Mouse (Mus musculus) layer of hippocampus, adult 2 months (tissue): ENCODE measurements around the gene Micall2. TPM values are rescaled to one million over a fixed set of nuclear protein-coding genes. Genes with fewer than 3 reads are reported as not detected.
"Not testable (repeated sequence)": the region's sequence is repeated elsewhere in the genome, so short reads cannot be mapped to it uniquely, and the experiment has no call there.

Experiments
- DNase-seq, 2 experiments: peaks; one replicate each; pipeline ENCODE4 v3.0.0; 2022; ENCODE audit warnings: low spot score in 2 of 2
- H3K27ac ChIP-seq: fragments of 200-600 bp; 2 replicates; pipeline ENCODE4 v1.8.1; 2022
- H3K4me3 ChIP-seq: fragments of 200-600 bp; 2 replicates; pipeline ENCODE4 v1.8.1; 2022; ENCODE audit warnings: mild to moderate bottlenecking
- CTCF ChIP-seq: fragments of 200-600 bp; conservative IDR thresholded peaks from 2 replicates; pipeline ENCODE4 v1.8.1; 2022; ENCODE audit warnings: antibody characterized with exemption, mild to moderate bottlenecking, moderate library complexity
- long read RNA-seq, 2 experiments: library from polyadenylated mRNA; stranded (forward); transcript quantifications; one replicate each; pipeline ENCODE4 v2.0.0; 2021; ENCODE audit warnings: borderline mapping rate in 2 of 2
- total RNA-seq, 2 experiments: library from RNA; stranded (reverse); gene quantifications; 2 replicates each; pipeline ENCODE4 v1.2.3; 2021

Micall2 gene
- 1 to 10 TPM; 1.4 to 1.6 TPM for total RNA-seq
- long read RNA-seq, experiment 1, partial matches to known transcripts, result 0 of 1 reads
- long read RNA-seq, experiment 1, other reads (novel, unspliced or antisense), result 0 of 1 reads
- long read RNA-seq, experiment 2, result 0 reads

DNA sequence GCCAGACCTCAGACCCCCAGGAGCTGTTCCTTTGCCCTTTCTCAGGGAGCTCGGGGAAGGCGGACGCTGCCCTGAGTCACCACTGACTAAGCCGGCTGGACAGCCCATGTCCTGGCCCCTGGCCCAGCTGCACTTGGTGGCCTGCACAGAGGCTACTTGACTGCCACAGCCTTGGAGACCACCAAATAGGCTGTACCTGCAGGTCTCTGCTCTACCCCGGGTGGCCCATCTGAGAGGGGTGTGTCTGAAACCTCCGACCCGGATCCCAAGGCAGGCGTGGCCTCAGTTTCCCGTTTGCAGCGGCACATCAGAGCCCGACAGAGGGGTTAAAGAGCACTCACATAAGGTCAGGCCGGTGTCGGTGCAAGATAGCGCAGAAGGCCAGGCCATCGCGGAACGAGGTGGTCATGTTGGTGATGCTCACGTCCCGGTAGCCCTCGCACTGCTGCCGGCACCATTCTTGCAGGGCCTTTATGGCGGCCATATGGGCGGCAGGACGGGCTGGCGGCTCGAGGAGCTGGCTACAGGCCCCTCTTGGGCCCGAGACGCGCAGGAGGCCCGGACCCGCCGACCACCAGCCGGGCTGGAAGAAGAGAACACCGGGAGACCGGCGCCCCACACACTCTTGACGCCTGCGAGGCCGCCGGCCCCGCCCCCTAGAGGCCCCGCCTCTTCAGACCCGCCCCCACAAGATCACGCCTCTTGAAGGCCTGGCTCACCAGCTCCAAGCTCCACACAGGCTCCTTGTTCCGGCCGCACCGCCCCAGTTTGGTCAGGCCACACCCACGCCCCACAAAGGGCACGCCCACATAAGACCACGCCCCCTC, at the start of gene Micall2:
Micall2 (minus strand) TSS at position 660 of the 827 bp plus-strand sequence.
- Histone ChIP-seq H3K4me3 (peak within 1 kb of the TSS; percentile 62), H3K27ac (peak within 1 kb of the TSS; percentile 48; the same call in 1 of the 2 replicates)
- TF ChIP-seq CTCF, result no peak
- peak; percentile 75 to 86 for DNase-seq

DNA sequence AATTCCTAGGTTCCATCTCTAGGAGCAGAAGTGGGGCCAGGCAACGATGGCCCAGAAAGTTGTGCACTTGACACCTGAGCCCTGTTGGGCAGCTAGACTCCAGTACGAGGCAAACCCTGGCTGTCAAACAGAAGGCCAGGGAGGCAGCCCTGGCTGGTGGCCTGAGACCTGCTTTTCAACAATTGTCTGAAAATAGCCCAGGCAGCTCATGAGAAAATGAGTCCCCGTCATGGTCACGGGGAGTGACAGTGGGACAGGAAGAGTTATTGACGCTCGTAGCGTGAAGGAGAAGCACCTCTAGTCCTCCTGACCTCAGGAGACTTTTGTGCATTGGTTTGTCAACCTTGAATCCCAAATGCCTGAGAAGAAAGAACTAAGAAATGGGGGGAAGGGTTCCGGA, 45.3 kb upstream of the Micall2 start:
- TF ChIP-seq CTCF, result no peak

DNA sequence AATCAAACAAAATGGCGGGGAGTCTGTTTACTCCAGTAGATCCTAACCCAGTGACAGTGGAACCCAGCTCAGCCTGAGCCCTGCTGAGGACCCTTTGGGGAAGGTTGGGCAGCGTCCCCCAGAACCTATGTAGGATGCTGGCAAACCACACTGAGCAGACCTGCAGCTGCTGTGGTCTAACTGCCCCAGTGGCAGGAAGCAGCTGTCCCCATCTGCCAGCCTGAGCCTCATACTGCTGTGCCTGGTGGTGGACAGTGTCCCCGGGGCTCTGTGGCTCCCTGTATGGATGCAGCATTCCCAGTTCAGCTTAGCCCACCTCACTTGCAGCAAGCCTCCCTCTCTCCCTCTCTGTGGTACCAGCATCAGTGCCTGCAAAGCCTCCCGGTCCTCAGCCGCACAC, 40.8 kb upstream of the Micall2 start:
- no peak for TF ChIP-seq CTCF
- DNase-seq, result no peak
- H3K27ac ChIP-seq, result no peak overlapping the region
- H3K4me3 ChIP-seq, result no peak overlapping the region

More for the DNA sequence above, 45.3 kb upstream of the Micall2 start:
- no peak for DNase-seq
- no peak overlapping the region for H3K4me3 ChIP-seq
- no peak overlapping the region for H3K27ac ChIP-seq

DNA sequence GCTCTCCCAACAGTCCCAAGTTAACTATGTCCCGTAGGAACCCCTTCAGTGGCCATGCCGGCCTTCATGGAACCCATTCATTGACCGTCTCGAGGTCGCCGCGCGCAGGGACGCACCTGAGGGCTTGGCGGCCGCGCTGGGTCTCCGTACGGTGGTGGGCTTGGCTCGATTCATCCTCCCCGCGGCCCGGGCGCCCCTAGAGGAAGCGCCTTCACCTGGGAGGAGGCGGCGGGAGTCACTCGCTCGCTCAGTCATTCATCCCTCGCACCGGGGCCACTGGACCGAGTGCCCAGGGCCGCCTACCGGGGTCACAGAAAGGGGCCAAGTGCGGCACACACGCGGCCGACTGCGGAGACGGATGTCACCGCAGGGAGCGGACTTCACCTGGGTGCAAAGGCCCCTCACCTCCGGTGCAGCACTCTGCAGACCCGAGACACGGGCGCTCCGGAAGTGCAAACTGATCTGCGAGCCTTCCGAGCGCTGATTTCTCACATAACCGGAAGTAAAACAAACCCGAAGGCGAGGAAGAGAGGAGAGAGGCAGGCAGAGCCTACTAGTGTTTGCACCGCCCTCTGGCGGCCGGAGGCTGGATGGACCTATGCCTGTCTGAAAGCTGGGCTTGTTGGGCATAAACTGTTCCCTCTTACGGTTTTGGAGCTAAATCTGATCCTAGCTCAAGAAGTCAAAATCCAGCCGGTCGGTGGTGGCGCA, 39.2 kb upstream of the Micall2 start, which contains the start of gene Ints1:
Ints1 (minus strand) TSS at position 459 of the 711 bp plus-strand sequence.
- peak within 1 kb of the TSS; percentile 90 for H3K4me3 ChIP-seq
- DNase-seq, result peak; percentile 95 to 98
- TF ChIP-seq CTCF, result peak; percentile 97
- H3K27ac ChIP-seq, result peak within 1 kb of the TSS; percentile 87

DNA sequence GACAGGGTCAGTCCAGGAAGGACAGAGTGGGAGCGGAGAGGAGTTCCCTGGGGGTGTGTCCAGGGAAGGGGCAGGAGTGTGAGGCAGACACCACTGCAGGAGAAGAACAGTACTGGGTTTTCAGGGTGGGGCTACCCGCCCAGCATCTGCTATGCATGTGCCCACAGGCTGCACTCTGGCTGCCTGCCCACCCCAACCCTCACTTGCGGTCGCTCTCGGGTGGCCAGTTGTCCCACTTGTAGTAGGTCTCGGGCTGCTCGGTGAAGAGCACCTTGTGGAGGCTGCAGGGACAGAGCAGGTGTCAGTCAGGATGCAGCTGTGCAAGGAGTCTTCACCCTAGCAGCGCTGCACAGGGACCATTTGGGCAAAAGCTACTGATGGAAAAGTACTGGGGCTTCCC, 32.1 kb upstream of the Micall2 start:
- no peak for TF ChIP-seq CTCF
- Histone ChIP-seq H3K4me3 (no peak overlapping the region), H3K27ac (no peak overlapping the region)
- DNase-seq, result no peak

DNA sequence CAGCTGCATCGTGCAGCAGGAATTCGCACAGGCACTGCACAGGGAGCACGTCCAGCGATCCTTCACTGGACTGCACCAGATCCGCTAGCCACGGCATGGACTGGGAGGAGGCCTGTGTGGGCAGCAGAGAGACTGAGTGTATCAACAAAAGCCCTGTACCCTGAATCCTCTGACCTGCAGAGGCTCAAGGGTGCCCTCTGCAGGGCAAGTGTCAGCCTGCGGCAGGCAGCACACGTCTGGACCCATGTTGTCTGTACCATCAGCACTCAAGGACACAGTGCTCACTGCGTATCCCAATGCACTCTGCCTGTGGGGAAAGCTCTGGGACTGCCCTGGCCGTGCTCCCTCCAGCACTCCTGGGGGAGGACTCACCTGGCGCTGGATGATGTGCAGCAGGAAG, 28.2 kb upstream of the Micall2 start:
- TF ChIP-seq CTCF, result peak; percentile 74
- no peak for DNase-seq
- Histone ChIP-seq H3K4me3 (no peak overlapping the region), H3K27ac (no peak overlapping the region)

DNA sequence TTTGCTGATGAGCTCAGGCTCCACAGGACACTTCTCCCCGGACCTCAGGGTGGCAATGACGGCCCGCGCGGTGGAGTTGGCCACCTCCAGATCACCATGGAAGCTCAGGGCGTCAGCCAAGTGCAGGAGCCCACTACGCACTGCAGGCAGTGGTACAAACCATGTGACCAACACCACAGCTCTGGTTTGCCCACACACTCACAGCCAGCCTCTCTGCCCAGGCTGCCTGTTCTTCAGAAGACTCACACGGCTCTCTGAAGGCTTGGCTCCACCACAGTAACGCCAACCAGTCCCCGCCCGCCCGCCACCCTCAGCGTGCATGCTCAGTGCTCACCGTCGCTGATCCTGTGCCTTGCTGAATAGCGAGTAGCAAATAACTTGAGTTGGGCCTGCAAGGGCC, 22.0 kb upstream of the Micall2 start:
- Histone ChIP-seq H3K27ac (peak overlapping the region; percentile 64; the same call in 1 of the 2 replicates), H3K4me3 (no peak overlapping the region)
- DNase-seq, result peak; percentile 55 to 58
- no peak for TF ChIP-seq CTCF

DNA sequence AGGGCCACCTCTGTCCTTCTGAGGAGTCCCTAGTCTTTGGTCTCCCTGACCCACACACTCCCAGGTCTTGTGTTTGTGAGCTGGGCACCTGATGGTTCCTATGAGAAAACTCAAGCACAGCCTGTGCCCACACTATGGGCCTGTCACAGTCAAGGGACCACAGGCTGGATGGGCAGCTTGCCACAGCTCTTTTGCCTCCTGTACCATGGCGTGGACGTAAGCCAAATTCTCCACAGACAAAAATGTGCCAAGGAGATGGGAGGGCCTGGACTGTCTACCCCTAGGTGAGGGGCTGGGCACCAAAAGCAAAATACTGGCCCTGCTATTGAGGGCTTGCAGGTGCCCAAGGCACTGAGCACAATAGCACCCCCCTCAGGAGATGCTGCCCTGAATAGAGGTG, 20.4 kb upstream of the Micall2 start:
- DNase-seq, result no peak

DNA sequence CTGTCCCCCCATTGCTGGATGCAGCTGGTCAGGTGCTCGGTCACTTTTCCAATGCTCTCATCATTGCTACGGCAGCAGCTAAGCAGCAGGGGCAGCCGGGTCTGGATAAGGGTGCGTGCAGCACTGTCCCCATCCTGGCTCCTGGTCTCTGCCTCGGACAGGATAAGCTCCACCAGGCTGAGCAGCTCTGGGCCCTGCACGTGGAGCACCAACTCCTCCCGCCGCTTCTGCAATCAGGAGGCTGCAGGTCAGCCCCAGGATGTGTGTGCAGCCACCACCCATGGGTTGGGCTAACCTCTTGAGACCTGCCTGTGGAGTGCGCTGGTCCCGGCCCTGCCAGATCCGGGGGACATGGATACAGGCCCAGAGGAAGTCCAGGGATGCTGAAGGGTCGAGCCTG, 20.0 kb upstream of the Micall2 start:
- no peak for DNase-seq
- H3K27ac ChIP-seq, result no peak overlapping the region
- H3K4me3 ChIP-seq, result no peak overlapping the region
- TF ChIP-seq CTCF, result no peak

More for the DNA sequence above, 20.4 kb upstream of the Micall2 start:
- no peak for TF ChIP-seq CTCF
- Histone ChIP-seq H3K4me3 (no peak overlapping the region), H3K27ac (no peak overlapping the region)

DNA sequence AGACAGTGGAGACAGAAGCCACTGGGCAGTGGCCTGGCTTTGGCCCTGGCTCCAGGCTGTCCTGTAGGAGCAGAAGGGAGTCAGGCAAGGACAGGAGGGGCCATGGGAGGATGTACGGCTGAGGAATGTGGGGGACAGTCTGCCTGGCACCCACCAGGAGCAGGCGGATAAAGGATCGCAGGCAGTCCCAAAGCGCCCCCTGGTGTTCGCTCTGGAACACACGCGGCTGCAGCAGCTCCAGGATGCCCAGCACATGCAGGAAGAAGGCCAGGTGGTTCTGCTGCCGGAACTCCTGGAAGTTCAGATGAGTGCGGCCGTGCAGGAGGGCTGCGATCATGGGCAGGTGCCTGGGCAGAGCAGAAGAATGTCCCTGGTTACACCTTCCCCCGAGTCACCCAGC, 18.6 kb upstream of the Micall2 start:
- Histone ChIP-seq H3K27ac (no peak overlapping the region), H3K4me3 (no peak overlapping the region)
- TF ChIP-seq CTCF, result peak; percentile 91
- DNase-seq, result peak; percentile 52 to 67

DNA sequence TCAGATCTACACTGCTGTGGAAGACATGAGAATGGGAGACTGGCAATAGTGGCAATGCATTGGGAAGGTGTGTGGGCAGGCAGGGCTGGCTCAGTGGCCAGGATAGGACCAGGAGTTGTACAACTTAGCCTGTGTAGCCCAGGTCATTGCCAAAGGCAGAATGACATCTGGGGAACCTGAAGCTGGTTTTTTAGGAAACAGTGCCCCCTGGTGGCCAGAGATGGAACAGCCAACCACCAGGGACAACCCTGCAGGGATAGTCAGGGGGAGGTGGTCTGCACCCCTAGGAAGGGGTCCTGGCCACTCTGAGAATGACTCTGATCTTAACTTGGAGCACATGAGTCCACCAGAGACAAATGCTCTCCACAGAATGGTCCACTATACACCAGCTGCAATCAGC, 14.4 kb upstream of the Micall2 start:
- Histone ChIP-seq H3K27ac (no peak overlapping the region), H3K4me3 (no peak overlapping the region)
- peak; percentile 98 for TF ChIP-seq CTCF
- peak; percentile 39 to 78 for DNase-seq

DNA sequence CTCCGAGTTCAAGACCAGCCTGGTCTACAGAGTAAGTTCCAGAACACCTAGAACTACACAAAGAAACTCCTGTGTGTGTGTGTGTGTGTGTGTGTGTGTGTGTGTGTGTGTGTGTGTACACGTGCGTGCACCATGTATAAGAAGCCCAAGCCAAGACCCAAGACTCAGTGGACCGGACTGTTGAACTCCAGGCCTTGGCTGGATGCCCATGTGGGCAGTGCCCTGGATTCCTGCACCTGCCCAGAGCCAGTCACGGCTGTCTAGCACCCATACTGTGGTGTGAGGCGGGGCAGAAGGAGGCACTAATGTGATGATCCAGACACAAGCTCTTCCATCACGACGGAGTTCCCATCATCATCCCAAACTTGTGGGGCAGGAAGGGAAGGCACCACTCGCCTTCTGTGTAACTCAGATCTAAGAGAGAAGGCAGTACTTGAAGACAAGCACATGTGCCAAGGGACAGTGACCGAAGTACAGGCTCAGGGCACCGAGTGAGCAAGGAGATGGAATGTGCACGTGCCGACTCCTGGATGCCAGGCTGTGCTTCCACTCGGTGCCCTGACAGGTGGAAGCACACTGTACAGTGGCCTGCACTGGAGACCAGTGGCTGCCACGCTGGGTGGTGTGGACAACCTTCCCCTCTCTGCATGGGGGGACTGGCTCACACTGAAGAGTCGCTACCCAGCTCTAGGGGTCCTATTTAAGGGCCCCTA, 13.4 kb upstream of the Micall2 start:
- DNase-seq, result no peak
- Histone ChIP-seq H3K4me3 (no peak overlapping the region), H3K27ac (no peak overlapping the region)
- no peak for TF ChIP-seq CTCF

DNA sequence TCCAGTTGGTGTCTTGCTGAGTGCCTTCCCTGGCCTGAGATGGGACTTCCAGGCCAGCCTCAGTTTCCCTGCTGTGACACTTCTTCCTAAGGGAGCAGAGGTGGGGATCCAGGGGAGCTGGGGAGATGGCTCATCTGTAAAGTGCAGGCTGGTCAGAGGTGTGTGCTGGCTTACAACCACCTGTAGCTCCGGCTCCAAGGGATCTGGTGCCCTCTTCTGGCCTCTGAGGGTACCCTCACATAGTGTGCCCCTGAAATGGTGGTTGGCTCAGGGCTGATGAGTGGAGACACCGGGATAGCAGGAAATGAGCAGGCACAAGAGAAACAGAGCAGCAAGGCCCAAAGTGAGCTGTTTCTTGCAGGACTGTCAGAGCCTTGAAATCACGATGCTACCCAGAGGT, 9.6 kb upstream of the Micall2 start:
- no peak overlapping the region for H3K27ac ChIP-seq
- TF ChIP-seq CTCF, result peak; percentile 80

DNA sequence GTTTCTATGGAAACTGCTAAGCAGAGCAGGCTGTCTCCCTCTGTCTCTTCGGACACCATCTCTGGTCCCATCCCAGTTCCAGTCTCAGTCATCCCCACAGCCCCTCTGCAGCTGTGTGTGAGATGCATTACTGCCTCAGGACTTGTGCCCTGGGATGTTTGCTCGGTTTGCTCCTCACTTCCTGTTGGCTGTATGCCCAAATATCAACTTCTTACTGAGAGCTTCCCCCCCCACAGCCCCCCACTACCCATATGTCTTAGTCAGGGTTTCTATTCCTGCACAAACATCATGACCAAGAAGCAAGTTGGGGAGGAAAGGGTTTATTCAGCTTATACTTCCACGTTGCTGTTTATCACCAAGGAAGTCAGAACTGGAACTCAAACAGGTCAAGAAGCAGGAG, 6.5 kb upstream of the Micall2 start:
- DNase-seq, H3K4me3 ChIP-seq, H3K27ac ChIP-seq: not testable (repeated sequence)

More for the DNA sequence above, 9.6 kb upstream of the Micall2 start:
- peak in 1 of 2 experiments; percentile 54 for DNase-seq
- no peak overlapping the region for H3K4me3 ChIP-seq
